Mouse (Mus musculus): ENCODE measurements around the gene Ccdc43.
"Not testable (repeated sequence)": the region's sequence is repeated elsewhere in the genome, so short reads cannot be mapped to it uniquely, and the experiment has no call there.

Ccdc43 gene

GRCm38 (mm10) chr11:102697338-102698017 lies at the start of gene Ccdc43:
Gene Ccdc43 (minus strand): TSS chr11:102697782.
- peak; percentile 83 for DNase-seq

- no peak for DNase-seq
Measured at GRCm38 (mm10) chr11:102744746-102745145, 47.2 kb upstream of the Ccdc43 start.

- DNase-seq: no peak
Measured at GRCm38 (mm10) chr11:102742843-102743242, 45.3 kb upstream of the Ccdc43 start.

DNA sequence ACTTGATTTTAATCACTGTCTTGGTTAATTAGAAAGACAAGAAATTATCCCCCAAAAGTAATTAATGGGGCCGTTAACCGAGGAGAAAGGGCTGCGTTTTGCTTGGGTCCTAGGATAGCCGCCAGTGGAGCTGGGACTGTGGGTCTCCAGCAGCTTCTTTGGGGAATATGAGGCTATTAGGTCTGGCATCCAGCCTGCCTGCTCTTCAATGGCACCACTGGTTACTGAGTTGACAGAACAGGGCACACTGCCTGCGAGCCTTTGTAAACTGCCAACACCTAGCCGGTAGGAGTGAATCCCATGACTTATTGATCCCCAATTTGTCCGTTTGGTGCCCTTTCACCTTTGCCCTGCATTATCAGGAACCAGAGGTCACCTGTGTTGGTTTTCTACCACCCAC lies 44.5 kb upstream of the Ccdc43 start:
- no peak for DNase-seq

- no peak for DNase-seq
Measured at GRCm38 (mm10) chr11:102741129-102741950, 43.8 kb upstream of the Ccdc43 start.

DNA sequence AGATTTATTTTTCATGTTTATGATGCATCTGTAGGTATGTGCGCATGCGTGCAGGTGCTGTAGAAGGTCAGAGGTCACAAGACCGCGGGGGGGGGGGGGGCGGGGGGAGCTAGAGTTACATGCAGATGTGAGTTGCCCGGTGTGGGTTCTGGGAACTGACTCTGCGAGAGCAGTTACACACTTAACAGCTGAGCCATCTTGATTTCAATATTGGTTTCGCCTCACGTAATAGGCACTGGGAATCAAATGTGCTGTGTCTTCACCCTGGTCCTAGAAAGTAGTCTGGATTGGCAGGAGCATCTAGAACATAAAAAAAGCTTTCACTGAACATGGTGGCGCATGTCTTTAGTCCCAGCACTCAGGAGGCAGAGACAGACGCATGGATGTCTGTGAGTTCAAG lies 43.1 kb upstream of the Ccdc43 start:
- no peak for DNase-seq

- DNase-seq: peak; percentile 30
Measured at GRCm38 (mm10) chr11:102739278-102739966, 41.8 kb upstream of the Ccdc43 start.

- DNase-seq: no peak
Measured at GRCm38 (mm10) chr11:102738046-102738445, 40.5 kb upstream of the Ccdc43 start.

GRCm38 (mm10) chr11:102734961-102735360 lies 37.4 kb upstream of the Ccdc43 start:
- DNase-seq: no peak

DNA sequence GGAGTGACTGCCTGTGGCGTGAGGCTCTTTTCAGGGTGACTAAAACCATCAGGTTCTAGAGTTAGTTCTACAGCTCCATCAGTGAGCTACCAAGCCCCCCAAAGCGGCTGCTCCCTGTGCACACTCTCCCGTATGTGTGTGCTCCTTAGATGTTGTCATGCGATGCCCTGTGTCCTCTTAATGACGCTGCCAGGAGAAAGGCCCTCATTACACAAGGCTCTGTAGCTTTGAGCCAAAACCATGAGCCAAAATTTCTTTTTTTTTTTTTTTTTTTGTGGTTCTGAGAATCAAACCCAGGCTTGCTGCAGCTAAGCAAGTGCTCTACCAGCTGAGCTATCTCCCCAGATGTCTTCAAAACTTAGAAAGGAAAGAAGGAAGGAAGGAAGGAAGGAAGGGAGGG lies 35.6 kb upstream of the Ccdc43 start:
- DNase-seq: no peak

DNA sequence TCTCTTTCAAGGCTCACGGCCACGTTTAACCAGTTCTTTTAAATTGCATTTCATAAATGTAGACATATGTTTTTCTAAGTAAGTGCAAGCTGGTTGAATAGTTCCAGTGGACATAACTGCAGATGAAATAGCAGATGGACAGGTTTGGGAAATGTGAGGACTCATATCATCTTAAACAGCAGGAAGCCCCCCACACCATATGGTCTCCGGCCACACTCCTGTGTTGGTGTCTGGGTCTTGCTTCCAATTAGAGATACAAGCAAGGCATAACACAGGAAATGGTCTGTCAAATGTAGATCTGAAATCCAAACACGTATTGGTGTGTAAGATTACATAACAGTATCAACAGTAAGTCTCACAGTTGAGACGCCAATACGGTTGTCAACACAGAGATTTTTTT lies 33.8 kb upstream of the Ccdc43 start:
- DNase-seq: no peak

- DNase-seq: no peak
Measured at GRCm38 (mm10) chr11:102729835-102730234, 32.3 kb upstream of the Ccdc43 start.

- peak; percentile 15 for DNase-seq
Measured at GRCm38 (mm10) chr11:102728614-102729013, 31.0 kb upstream of the Ccdc43 start.

DNA sequence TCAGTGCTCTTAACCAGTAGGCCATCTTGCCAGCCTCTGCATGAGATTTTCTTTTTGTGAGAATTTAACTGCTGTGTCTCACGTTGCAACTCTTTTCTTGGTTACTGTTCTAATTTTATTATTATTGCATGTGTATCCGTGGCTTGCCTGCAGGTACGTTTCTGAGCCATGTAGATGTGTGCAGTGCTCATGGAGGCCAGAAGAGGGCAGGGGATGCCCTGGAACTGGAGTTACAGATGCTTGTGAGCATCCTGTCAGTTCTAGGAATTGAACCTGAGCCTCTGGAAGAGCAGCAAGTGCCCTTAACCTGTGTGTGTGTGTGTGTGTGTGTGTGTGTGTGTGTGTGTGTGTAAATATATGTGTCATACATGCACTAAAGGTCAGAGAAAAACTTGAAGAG lies 28.0 kb upstream of the Ccdc43 start:
- DNase-seq: no peak

DNA sequence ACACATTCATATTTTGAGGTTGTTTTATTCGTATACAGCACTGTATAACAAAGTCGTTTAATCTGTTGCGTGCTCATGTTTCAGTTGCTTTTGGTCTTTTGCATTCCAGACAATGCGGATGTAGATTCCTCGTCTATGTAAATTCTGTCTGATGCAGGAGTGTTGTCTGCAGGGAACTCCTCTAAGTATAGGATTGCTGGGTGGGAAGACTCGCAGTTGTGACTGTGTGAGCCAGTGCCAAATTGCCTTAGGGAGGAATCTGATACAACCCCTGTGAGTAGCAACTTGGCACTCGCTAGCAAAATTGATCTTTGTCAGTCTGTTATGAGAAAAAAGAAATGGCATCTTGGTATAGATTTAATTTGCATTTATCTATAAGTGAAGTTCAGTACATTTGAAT lies 18.6 kb upstream of the Ccdc43 start:
- DNase-seq: no peak

- not testable (repeated sequence) for DNase-seq
Measured at GRCm38 (mm10) chr11:102714578-102714977, 17.0 kb upstream of the Ccdc43 start.

DNA sequence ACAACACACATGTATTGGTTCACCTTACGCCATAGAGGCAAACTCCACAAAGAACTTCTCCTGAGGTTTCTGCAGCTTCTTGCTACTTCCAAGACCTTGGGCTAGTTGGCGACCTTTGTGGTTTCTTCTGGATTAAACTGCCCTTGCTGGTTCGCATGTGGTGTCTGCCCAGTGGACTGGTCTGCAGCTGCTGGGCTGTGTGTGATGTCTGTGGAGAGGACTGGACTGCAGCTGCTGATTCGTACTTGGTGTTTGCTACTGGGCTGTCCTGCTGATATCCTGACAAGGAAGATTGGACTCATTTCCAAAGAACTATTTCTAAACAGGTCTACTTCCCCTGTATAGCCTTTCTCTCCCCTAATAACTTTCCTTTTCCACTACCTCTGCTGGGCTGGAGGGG lies 14.8 kb upstream of the Ccdc43 start:
- no peak for DNase-seq

DNA sequence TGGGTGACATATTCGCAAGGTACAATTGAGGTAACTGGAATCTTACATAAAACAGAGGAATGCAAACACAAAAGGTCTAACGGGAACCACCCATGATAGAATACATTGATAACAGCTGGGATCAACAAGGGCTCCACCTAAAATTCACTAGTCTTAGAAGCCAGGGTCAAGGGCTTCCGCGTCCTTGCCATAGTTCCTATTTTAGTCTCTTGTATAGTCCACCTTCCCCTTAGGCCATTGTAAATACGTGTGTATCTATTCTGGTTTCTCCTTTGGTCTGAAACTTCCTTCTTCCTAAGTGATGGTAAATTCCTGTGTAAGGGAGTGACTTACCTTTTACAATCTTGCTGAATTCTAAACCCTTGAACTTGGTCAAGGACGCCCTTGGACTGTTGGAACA lies 4.6 kb upstream of the Ccdc43 start:
- DNase-seq: not testable (repeated sequence)

DNA sequence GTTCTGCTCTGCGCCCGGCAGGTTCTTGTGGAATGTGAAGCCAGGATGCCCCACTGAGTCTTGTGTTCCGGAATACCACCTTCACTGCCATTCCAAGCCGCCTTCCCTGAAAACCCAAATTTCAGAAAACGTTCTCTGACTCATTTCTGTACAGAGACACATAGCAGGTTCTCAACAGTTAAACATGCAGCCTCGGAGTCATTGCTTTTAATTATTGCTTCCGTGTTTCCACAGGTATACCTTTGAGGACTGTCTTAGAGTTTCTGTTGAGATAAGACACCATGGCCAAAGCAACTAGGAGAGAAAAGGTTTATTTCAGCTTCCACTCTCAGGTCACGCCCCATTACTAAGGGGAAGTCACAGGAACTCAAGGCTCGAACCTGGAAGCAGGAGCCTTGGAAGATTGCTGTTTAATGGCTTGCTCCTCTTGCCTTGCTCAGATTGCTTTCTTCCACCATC lies 465 bp upstream of the Ccdc43 start:
- no peak for DNase-seq

- no peak for DNase-seq
Measured at GRCm38 (mm10) chr11:102695289-102695688, 2.3 kb downstream of the Ccdc43 start.

- peak; percentile 22 for DNase-seq
Measured at GRCm38 (mm10) chr11:102690162-102690561, 7.4 kb downstream of the Ccdc43 start.

GRCm38 (mm10) chr11:102665637-102666435 lies 31.7 kb downstream of the Ccdc43 start:
- DNase-seq: no peak

GRCm38 (mm10) chr11:102665151-102665550 lies 32.4 kb downstream of the Ccdc43 start:
- no peak for DNase-seq
